Mouse (Mus musculus) thymus, adult 2 months (tissue): ENCODE results near the gene Acad9. TPM values are rescaled to one million over a fixed set of nuclear protein-coding genes. Genes with fewer than 3 reads are reported as not detected.
A peak's percentile ranks its signal among the peaks of the same experiment; 100 is the strongest.

Experiments
- DNase-seq: peaks from one replicate; pipeline ENCODE4 v3.0.0; 2021
- H3K27ac ChIP-seq: fragments of 200-500 bp; 2 replicates; pipeline ENCODE4 v1.5.1; 2012; ENCODE audit warnings: low read length, control low read depth; ENCODE audit not compliant: control insufficient read depth, insufficient read depth
- H3K27me3 ChIP-seq: fragments of 200-500 bp; 2 replicates; pipeline ENCODE4 v1.6.1; 2012; ENCODE audit warnings: mild to moderate bottlenecking, low read length, moderate library complexity, mixed read lengths; ENCODE audit not compliant: control insufficient read depth, insufficient read depth
- H3K36me3 ChIP-seq: fragments of 200-500 bp; 2 replicates; pipeline ENCODE4 v1.6.1; 2012; ENCODE audit warnings: mild to moderate bottlenecking, low read length, moderate library complexity; ENCODE audit not compliant: control insufficient read depth, insufficient read depth
- H3K4me1 ChIP-seq: fragments of 200-500 bp; replicated peaks from 2 replicates; pipeline ENCODE4 v1.6.1; 2012; ENCODE audit warnings: low read length; ENCODE audit not compliant: control insufficient read depth, insufficient read depth
- H3K4me3 ChIP-seq: fragments of 200-500 bp; 2 replicates; pipeline ENCODE4 v1.5.1; 2012; ENCODE audit warnings: mild to moderate bottlenecking, low read length, control low read depth, moderate library complexity; ENCODE audit not compliant: control insufficient read depth, insufficient read depth
- CTCF ChIP-seq: fragments of 200-500 bp; IDR thresholded peaks from 2 replicates; pipeline ENCODE4 v1.5.1; 2012; ENCODE audit warnings: mild to moderate bottlenecking, control low read depth, low read length, moderate library complexity, borderline replicate concordance; ENCODE audit not compliant: control insufficient read depth, poor library complexity, insufficient read depth; ENCODE audit errors: extremely low read depth
- POLR2A ChIP-seq: fragments of 200-500 bp; IDR thresholded peaks from 2 replicates; pipeline ENCODE4 v1.6.1; 2012; ENCODE audit warnings: mild to moderate bottlenecking, low read length, control low read depth, moderate library complexity; ENCODE audit not compliant: control insufficient read depth, poor library complexity, insufficient read depth; ENCODE audit errors: extremely low read depth
- WGBS: fragments of 180-500 bp; shearing (Covaris S2); methylation state at CpG from one replicate; pipeline ENCODE4 v1.1.7; 2018; 5-methylcytosine and 5-hydroxymethylcytosine counted together
- polyA plus RNA-seq: library from polyadenylated mRNA; depleted of rRNA; stranded (reverse); fragments of >200 nt; gene quantifications from 2 replicates; pipeline ENCODE4 v1.2.3, GENCODE M21; 2012; rRNA removed

Acad9 gene
- 18.0 and 20.8 TPM in 2 replicates for polyA plus RNA-seq

GRCm38 (mm10) chr3:36065843-36066651 is at the start of gene Acad9:
Acad9 (plus strand) TSS chr3:36065979.
- under 1% methylated on average over 49 of the region's 49 CpGs for WGBS
- TF ChIP-seq CTCF (0 out of 2 replicates have a peak, but pooled peaks have one; percentile 35), POLR2A (0 out of 2 replicates have a peak, but pooled peaks have one; percentile 26)
- H3K36me3 ChIP-seq, result no peaks in the 10 kb centered on the region
- peak; percentile 93 for DNase-seq
- H3K27me3 ChIP-seq, result no peaks in the 10 kb centered on the region
- no peak within 1 kb of the TSS for H3K27ac ChIP-seq
- H3K4me1 ChIP-seq, result peaks cover 5% of the 10 kb centered on the region
- H3K4me3 ChIP-seq, result peak within 1 kb of the TSS; percentile 58

- TF ChIP-seq POLR2A (no peak), CTCF (no peak)
- 89% methylated on average over 6 of the region's 6 CpGs for WGBS
- Histone ChIP-seq H3K27me3 (no peaks in the 10 kb centered on the region), H3K27ac (no peak overlapping the region), H3K4me1 (no peaks in the 10 kb centered on the region), H3K4me3 (no peak overlapping the region), H3K36me3 (no peaks in the 10 kb centered on the region)
- no peak for DNase-seq
Measured at GRCm38 (mm10) chr3:36025732-36026131, 40.0 kb upstream of the Acad9 start.

GRCm38 (mm10) chr3:36029993-36030392 is 35.8 kb upstream of the Acad9 start:
- TF ChIP-seq CTCF (no peak), POLR2A (no peak)
- Histone ChIP-seq H3K4me3 (no peak overlapping the region), H3K27ac (no peak overlapping the region), H3K27me3 (no peaks in the 10 kb centered on the region), H3K36me3 (no peaks in the 10 kb centered on the region), H3K4me1 (no peaks in the 10 kb centered on the region)
- 82% methylated on average over 4 of the region's 4 CpGs for WGBS
- no peak for DNase-seq

GRCm38 (mm10) chr3:36031740-36032510 is 33.9 kb upstream of the Acad9 start:
- DNase-seq, result no peak
- H3K27ac ChIP-seq, result no peak overlapping the region
- no peaks in the 10 kb centered on the region for H3K4me1 ChIP-seq
- H3K4me3 ChIP-seq, result no peak overlapping the region
- WGBS, result 76% methylated on average over 6 of the region's 6 CpGs
- no peak for TF ChIP-seq CTCF
- no peak for TF ChIP-seq POLR2A
- no peaks in the 10 kb centered on the region for H3K36me3 ChIP-seq
- no peaks in the 10 kb centered on the region for H3K27me3 ChIP-seq

- no peak for TF ChIP-seq POLR2A
- TF ChIP-seq CTCF, result no peak
- Histone ChIP-seq H3K27me3 (no peaks in the 10 kb centered on the region), H3K4me3 (no peak overlapping the region), H3K36me3 (no peaks in the 10 kb centered on the region), H3K27ac (no peak overlapping the region), H3K4me1 (no peaks in the 10 kb centered on the region)
- no peak for DNase-seq
Measured at GRCm38 (mm10) chr3:36044520-36044919, 21.3 kb upstream of the Acad9 start.

GRCm38 (mm10) chr3:36045086-36045485 is 20.7 kb upstream of the Acad9 start:
- 89% methylated on average over 4 of the region's 4 CpGs for WGBS
- no peak for DNase-seq
- Histone ChIP-seq H3K4me3 (no peak overlapping the region), H3K36me3 (no peaks in the 10 kb centered on the region), H3K27ac (no peak overlapping the region), H3K4me1 (no peaks in the 10 kb centered on the region), H3K27me3 (no peaks in the 10 kb centered on the region)
- TF ChIP-seq CTCF, result no peak
- no peak for TF ChIP-seq POLR2A
